ENCODE assay signal across 10 mouse cellular contexts in genomic region chr4:130108929-130109328, GRCm38 (mm10). TPM values are rescaled to one million over a fixed set of nuclear protein-coding genes. Genes with fewer than 3 reads are reported as not detected.
A peak's percentile ranks its signal among the peaks of the same experiment; 100 is the strongest.
DNase-seq lines count a peak whose midpoint lies in the region; ATAC-seq and TF ChIP-seq lines count a peak whose summit lies in the region.
"Had no signal": no experiment of that assay in that cellular context is flagged by ENCODE, and none has a peak within 500 bp of the region (broad histone marks: within the 10 kb centered on the region; RNA-seq: fewer than 3 reads in every experiment).

No protein-coding gene starts in this region.

- TF ChIP-seq EP300 in heart, adult 2 months (IDR thresholded peaks at IDR 0.05; ENCODE audit: insufficient read depth, low read depth, low read length), result no peak

- no peak overlapping the region for H3K9ac ChIP-seq in heart, embryonic 13.5 days
- H3K9ac ChIP-seq in heart, adult 2 months (ENCODE audit: low read depth, low read length), result no peak overlapping the region

- H3K79me2 ChIP-seq in heart, adult 2 months (replicated peaks; ENCODE audit: control insufficient read depth, insufficient read depth, low read length), result peaks cover 9% of the 10 kb centered on the region; the same call in 1 of the 2 replicates

- peaks cover under 1% of the 10 kb centered on the region; the same call in 1 of the 2 replicates for H3K9me3 ChIP-seq in heart, embryonic 13.5 days
- H3K9me3 ChIP-seq in limb, embryonic 10.5 days (replicated peaks), result no peaks in the 10 kb centered on the region

- intact Hi-C loops in heart, adult 2 months (cut with DNase I), result no loop called here

- 0 out of 2 replicates have a peak, but pooled peaks cover 5% of the 10 kb centered on the region for H3K27me3 ChIP-seq in heart, embryonic 13.5 days (replicated peaks)
- H3K27me3 ChIP-seq in heart, adult 2 months (ENCODE audit: control insufficient read depth, insufficient read depth, low read length), result no peaks in the 10 kb centered on the region
- H3K27me3 ChIP-seq in limb, embryonic 10.5 days (ENCODE audit: low read depth, poor library complexity, severe bottlenecking), result no peaks in the 10 kb centered on the region
- no peaks in the 10 kb centered on the region for H3K27me3 ChIP-seq in thymus, adult 2 months (ENCODE audit: control insufficient read depth, insufficient read depth, low read length)

- DNase-seq in heart, adult 2 months, result no peak
- peak; percentile 45 for DNase-seq in Muller cell, postnatal 12 days (ENCODE audit: inconsistent ontology term)
- DNase-seq in limb, embryonic 10.5 days (ENCODE audit: low spot score), result no peak
- peak; percentile 69 for DNase-seq in lung, postnatal 10 days
- DNase-seq in right cerebral cortex, postnatal 10 days (ENCODE audit: low spot score in 2 of 2), result no peak
- no peak for DNase-seq in gastrocnemius, adult 8-10 months (ENCODE audit: low spot score in 2 of 2)
- no peak for DNase-seq in thymus, adult 2 months
- DNase-seq: adrenal gland, adult 8-10 months; heart, postnatal 4 days had no signal

- H3K4me2 ChIP-seq in heart, embryonic 13.5 days, result peak overlapping the region; percentile 83; the same call in 1 of the 2 replicates

- 78% methylated on average over 3 of the region's 3 CpGs for WGBS in heart, embryonic 13.5 days
- 83% methylated on average over 3 of the region's 3 CpGs for WGBS in heart, adult 2 months
- 74% methylated on average over 3 of the region's 3 CpGs for WGBS in limb, embryonic 10.5 days
- 88% methylated on average over 3 of the region's 3 CpGs for WGBS in thymus, adult 2 months

- no peak for TF ChIP-seq POLR2A in heart, adult 2 months (IDR thresholded peaks at IDR 0.05; ENCODE audit: insufficient read depth, low read depth, low read length)
- TF ChIP-seq POLR2A in thymus, adult 2 months (IDR thresholded peaks at IDR 0.05; ENCODE audit: control insufficient read depth, extremely low read depth, insufficient read depth, low read length, poor library complexity), result no peak

- no peak for TF ChIP-seq CTCF in heart, adult 2 months (IDR thresholded peaks at IDR 0.05)
- no peak for TF ChIP-seq CTCF in thymus, adult 2 months (IDR thresholded peaks at IDR 0.05; ENCODE audit: borderline replicate concordance, control insufficient read depth, extremely low read depth, insufficient read depth, low read length, poor library complexity)

- H3K27ac ChIP-seq in heart, embryonic 13.5 days (replicated peaks), result no peak overlapping the region
- H3K27ac ChIP-seq in heart, adult 2 months, result no peak overlapping the region
- no peak overlapping the region for H3K27ac ChIP-seq in limb, embryonic 10.5 days
- H3K27ac ChIP-seq in thymus, adult 2 months (ENCODE audit: control insufficient read depth, insufficient read depth, low read length), result no peak overlapping the region

- H3K4me3 ChIP-seq in heart, embryonic 13.5 days, result peak overlapping the region; percentile 77; the same call in 1 of the 2 replicates
- H3K4me3 ChIP-seq in heart, adult 2 months, result no peak overlapping the region
- H3K4me3 ChIP-seq in limb, embryonic 10.5 days, result peak overlapping the region; percentile 85
- no peak overlapping the region for H3K4me3 ChIP-seq in thymus, adult 2 months (ENCODE audit: control insufficient read depth, insufficient read depth, low read length)

- peaks cover 10% of the 10 kb centered on the region; the same call in 1 of the 2 replicates for H3K36me3 ChIP-seq in heart, embryonic 13.5 days
- H3K36me3 ChIP-seq in heart, adult 2 months (ENCODE audit: control insufficient read depth, insufficient read depth, low read length), result peaks cover 2% of the 10 kb centered on the region; the same call in 1 of the 2 replicates
- peaks cover 5% of the 10 kb centered on the region; the same call in 1 of the 2 replicates for H3K36me3 ChIP-seq in limb, embryonic 10.5 days
- no peaks in the 10 kb centered on the region; the same call in 1 of the 2 replicates for H3K36me3 ChIP-seq in thymus, adult 2 months (ENCODE audit: control insufficient read depth, insufficient read depth, low read length)

- no peak for ATAC-seq in heart, embryonic 13.5 days (ENCODE audit: extremely low read depth, insufficient number of reproducible peaks, low FRiP score, low TSS enrichment)

- H3K4me1 ChIP-seq in heart, embryonic 13.5 days, result peaks cover 19% of the 10 kb centered on the region
- peaks cover 7% of the 10 kb centered on the region for H3K4me1 ChIP-seq in heart, adult 2 months (ENCODE audit: control insufficient read depth, insufficient read depth, low read length)
- peaks cover 18% of the 10 kb centered on the region for H3K4me1 ChIP-seq in limb, embryonic 10.5 days
- no peaks in the 10 kb centered on the region for H3K4me1 ChIP-seq in thymus, adult 2 months (replicated peaks; ENCODE audit: control insufficient read depth, insufficient read depth, low read length)

RNA-seq across cellular contexts. Expression of gene Pef1, which starts 6.6 kb away (rescaled TPM):
- 53.6 and 57.9 TPM in 2 replicates for polyA plus RNA-seq in heart, embryonic 13.5 days (2015; fragmentation: Nextera tagmentation; extraction: Ambion mirVana)
- total RNA-seq in heart, adult 2 months (2021), result 10 to 100 TPM; 31.4 to 38.0 TPM
- 59.3 and 63.7 TPM in 2 replicates for polyA plus RNA-seq in heart, adult 2 months (2012; rRNA removed)
- polyA plus RNA-seq in limb, embryonic 10.5 days (2016; fragmentation: Nextera tagmentation; extraction: Ambion mirVana), result 71.4 and 73.4 TPM in 2 replicates
- total RNA-seq in gastrocnemius, adult 8-10 months (2022), result 10 to 100 TPM; 34.5 to 37.3 (median 37.0) TPM
- 103 and 105 TPM in 2 replicates for polyA plus RNA-seq in thymus, adult 2 months (2012; rRNA removed)

RNA-seq across cellular contexts. Expression of gene Hcrtr1, which starts 30.2 kb away (rescaled TPM):
- 0.32 TPM in 1 of 2 replicates, not detected in the other for polyA plus RNA-seq in heart, embryonic 13.5 days (2015; fragmentation: Nextera tagmentation; extraction: Ambion mirVana)
- total RNA-seq in heart, adult 2 months (2021), result not detected
- 0.23 and 0.27 TPM in 2 replicates for polyA plus RNA-seq in heart, adult 2 months (2012; rRNA removed)
- 0.18 TPM in 1 of 2 replicates, not detected in the other for polyA plus RNA-seq in limb, embryonic 10.5 days (2016; fragmentation: Nextera tagmentation; extraction: Ambion mirVana)
- under 1 TPM in 1 of 4 experiments, not detected in 3; 0.22 TPM for total RNA-seq in gastrocnemius, adult 8-10 months (2022)
- polyA plus RNA-seq in thymus, adult 2 months (2012; rRNA removed), result 0.30 and 1.1 TPM in 2 replicates
- total RNA-seq: heart, postnatal 4 days had no signal

Comparison
In these comparisons a context has a peak if more than half of its experiments do, and no peak if none do; other contexts are left out.
1. H3K4me3 ChIP-seq: peak in heart, embryonic 13.5 days (single experiment) and limb, embryonic 10.5 days (single experiment); none in heart, adult 2 months (single experiment) and thymus, adult 2 months (single experiment).
2. DNase-seq: peak in Muller cell, postnatal 12 days (single experiment) and lung, postnatal 10 days (single experiment); none in heart, adult 2 months (0 of 2), limb, embryonic 10.5 days (single experiment), right cerebral cortex, postnatal 10 days (0 of 2), gastrocnemius, adult 8-10 months (0 of 2) and thymus, adult 2 months (single experiment).